Mouse (Mus musculus): Measurements from ENCODE around the gene Slc6a20b.
A peak's percentile ranks its signal among the peaks of the same experiment; 100 is the strongest.
"Not testable (repeated sequence)": the region's sequence is repeated elsewhere in the genome, so short reads cannot be mapped to it uniquely, and the experiment has no call there.

Gene Slc6a20b

DNA sequence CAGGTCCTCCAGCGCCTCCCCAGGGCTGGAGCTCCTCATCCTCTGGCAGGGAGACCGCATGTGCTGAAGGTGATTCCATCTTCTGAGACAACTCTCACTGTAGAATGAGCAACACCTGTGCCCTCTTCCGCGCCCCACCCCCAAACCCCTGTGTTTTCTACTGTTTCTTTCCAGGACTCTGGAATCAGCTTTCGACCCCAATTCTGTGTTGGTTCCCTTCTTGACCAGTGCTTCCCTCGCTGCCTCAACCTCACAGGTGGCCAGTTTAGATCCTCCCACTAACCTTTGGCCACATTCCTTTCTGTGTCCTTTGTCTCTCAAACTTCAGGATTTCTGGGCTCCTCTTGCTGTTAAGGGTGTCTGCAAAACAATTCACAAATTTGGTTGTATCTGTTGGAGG, at the start of gene Slc6a20b:
Gene Slc6a20b (minus strand): TSS at position 285 of the 400 bp plus-strand sequence.
- no peak for DNase-seq

DNA sequence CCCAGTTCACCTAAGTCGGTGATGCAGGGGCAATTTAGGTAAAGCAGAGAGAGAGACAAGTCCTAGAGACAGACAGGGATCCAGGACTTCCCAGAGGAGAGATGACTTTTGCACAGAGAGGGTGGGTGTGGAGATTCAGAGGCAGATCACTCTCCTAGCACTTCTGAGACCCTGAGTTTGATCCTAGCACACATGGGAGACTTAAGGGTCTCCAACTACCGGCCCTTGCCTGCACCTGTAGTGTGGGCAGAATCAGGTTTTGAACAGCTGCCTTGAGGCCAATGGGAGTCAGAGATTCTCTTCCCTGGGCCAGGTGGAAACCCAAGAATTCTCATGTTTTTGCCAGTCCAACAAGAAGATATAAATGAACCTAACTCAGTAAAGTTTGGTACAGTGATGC, 46.8 kb upstream of the Slc6a20b start:
- no peak for DNase-seq

DNA sequence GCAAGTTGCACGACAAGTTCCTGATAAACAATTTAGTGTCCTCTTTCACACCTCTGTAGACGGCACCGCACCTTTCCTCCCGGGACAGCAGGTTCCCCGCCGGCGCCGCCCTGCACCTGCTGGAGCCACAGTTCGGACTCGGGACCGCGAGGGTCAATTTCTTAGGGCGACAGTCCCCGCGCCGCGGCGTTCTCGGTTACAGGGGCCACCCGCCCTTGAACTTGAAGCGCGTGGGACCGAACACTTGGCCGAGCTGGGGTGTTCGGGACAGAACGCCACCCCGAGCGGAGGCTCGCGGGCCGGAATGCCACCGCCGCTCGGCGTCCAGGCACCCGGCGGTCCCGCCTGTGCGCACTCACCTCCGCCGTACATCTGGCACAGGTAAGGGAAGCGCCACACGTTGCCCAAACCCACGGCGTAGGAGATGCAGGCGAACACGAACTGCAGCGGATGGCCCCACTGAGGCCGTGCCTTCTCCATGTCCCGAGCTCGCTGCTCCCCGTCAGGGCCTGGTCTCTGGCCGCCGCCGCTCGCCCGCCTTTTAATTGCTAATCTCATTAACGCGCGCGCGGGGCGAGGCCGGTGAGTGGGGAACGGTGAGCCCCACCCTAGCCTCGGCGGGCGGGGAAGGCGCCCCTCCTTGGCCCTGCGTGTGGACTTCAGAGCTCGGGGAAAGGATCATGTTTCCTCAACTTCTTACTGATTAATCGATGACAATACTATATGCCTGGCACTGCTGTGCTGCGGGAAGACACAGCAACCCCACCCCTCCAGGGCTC, 46.2 kb upstream of the Slc6a20b start, which contains the start of the genes Ccr9 and Slc6a20a:
Gene Ccr9 (plus strand): TSS at position 113 of the 779 bp plus-strand sequence.
Gene Slc6a20a (minus strand): TSS at position 559 of the 779 bp plus-strand sequence.
- peak; percentile 6 for DNase-seq

DNA sequence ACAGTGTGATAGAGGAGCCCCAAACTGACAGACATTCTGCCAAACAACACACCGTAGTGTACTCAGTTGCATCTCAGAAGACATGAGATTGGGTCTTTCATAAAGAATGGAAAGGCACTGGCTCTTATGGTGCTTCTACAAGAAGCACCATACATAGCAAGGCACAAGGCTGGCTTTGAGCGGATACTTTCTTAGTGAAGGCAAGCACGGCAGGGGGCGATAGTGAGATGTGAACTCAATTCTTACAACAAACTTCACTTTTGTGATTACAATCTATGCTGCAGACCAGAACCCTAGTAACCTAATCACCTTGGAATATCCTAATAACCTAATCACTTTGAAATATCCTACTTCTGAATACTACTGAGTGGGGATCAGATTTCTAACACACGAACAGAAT, 33.3 kb upstream of the Slc6a20b start:
- DNase-seq, result peak; percentile 58

DNA sequence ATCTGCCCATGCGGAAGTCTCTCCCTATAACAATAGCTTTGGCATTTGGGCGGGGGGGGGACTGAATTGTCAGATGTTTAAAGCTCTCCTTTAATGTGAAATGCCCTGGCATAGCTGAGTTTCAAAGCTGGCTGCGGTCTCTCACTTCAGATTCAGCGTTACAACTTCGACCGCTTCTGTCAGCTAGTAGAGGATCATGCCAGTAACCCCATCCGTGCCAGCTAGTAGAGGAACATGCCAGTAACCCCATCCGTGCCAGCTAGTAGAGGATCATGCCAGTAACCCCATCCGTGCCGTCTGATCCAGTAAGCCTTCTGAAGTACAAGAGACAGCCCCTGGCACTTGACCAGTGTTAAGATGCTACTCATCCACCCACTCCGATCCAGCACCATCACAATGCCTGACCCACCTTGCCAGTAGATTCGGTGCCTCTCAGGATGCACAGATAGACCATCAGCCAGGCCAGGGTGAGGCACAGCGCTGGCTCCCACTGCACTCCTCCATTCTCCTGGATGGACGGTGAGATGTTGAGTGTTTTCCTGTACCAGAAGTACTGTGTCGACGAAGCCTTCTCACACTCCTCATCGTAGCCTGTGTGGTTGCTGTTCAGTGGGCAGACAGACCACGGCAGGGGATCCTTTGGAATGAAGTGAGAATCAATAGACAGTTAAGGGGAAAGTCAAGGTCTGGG, 27.8 kb upstream of the Slc6a20b start:
- DNase-seq, result not testable (repeated sequence)

DNA sequence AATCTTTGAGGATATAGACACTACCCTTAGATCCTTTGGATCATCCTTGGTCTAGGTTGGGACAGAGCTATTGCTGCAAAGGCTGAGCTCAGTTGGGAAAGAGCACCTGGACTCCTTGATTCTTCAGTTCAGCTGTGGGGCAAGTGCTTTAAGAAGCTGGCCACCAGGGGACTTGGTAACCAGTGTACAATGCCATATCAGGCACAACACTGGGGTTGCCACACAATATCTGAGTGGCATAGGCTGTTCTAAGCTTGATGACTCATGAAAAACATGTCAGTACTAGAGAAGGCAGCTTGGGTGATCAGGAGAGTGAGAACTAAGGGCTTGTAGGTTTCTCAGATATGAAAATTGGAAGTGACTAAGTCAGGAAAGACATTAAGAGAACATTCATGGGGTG, 26.6 kb upstream of the Slc6a20b start:
- DNase-seq, result no peak

DNA sequence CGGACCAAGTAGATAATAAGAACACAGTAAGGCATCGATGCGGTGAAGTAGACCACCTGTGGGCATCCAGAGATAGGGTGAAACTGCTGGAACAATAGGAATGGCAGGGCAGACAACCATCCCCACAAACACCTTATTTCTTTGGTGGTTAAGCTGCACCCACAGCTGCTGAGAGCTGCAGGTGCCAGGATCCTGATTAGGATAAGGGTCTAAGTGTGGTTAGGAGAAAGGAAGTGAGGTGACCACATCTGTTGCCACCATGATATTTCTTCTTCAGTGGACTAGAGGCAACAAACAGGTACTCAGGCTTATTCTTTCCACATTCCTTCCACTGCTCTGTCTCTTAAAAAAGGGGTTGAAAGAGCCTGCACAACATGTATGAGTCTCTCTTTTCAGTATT, 25.1 kb upstream of the Slc6a20b start:
- DNase-seq, result no peak

DNA sequence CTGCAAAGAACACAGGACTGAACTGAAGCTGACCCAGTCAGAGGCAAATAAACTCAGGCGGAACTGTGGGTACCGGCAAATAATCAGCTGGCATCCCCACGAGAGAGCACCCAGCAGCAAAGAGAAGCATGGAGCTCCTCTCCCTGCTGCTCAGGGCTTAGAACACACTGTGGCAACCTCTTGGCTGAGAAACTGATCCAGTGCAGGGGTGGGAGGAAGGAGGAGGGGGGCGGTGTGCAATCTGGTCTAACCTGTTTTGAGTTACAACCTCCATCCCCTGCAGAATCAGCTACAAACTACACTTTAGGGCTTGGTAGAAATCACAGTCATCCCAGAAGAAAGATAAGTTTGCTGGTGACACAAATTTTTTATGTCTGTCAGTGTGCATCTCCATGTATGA, 19.0 kb upstream of the Slc6a20b start:
- no peak for DNase-seq

DNA sequence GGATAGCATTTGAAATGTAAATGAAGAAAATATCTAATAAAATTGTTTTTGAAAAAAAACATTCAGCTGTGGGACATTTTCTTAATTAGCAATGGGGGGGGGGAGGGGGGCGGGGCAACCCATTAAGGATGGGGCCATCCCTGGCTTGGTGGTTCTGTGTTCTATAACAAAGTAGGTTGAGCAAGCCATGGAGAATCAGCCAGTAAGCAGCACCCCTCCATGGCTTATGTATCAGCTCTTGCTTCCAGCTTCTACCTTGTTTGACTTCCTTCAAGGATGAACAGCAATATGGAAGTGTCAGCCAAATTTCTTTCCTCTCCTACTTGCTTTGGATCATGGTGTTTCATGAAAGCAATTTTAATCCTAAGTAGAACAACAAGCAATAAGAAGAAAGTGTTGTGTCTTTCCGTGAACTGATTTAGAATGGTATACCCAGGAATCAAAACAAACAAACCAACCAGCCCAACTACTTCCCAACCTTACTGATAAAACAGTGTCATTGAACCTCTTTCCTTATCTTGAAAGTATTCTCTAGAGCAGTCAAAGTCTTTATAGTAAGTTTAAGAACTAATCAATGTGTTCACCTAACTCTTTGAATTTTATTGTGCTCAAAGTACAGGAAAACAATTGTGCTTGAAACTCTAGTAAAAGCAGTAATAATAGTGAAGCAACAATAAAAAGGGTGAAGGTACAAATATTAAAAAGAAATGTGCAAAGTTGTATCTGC, 17.6 kb upstream of the Slc6a20b start:
- no peak for DNase-seq

DNA sequence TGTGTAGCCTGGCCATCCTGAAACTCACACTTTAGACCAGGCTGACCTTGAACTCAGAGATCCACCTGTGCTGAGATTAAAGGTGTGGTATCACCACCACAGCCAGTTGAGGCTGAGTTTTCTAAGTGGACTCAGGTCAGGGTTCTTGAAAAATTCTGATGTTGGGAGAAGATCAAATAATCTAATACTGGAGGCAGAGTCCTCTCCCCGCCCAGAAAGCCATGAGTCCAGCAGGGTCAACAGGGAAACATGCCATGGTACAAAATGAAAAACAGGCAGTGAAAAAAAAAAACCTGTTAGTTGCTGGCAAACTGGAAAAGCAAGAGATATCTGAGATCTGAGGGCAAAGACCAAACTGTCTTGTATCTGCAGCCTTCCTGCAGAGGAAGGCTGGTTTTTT, 7.7 kb upstream of the Slc6a20b start:
- no peak for DNase-seq

DNA sequence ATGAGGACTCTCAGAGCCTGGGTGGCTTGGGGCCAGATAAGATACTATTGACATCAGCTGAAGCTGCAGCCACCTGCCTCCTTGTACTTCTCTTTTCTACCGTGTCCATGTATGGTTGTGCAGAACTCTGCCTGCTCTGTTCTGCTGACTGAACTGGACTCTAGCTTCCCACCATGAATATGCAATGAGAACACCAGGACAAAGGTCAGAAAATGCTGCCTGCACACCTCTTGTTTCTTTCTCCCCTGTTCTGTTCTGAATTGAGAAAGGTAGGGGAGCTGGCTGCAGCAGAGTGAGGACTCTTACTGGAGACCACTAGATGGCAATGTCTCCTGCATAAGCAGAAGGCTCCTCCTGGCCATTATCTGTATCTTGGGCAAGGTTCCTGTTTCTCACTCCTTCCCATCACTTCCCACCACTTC, 6.3 kb upstream of the Slc6a20b start:
- DNase-seq, result peak; percentile 11

DNA sequence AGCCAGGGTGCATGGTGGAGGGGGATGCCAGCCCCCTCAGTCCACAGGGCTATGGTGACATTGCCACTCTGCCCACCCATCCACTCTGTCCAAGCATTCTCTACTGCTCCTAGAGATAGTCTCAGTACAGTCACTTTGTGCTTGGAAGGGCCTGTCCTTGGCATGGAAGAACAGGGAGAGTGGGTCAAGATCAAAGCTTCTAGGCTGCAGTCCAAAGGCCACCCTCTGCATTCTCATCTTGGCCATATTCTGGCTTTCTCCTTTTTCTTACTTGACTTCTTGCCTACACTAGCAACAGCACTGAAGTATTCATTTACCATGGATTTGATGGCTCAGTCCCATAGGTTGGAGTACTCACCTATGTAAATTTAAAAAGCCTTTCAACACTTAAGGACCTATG, 5.9 kb upstream of the Slc6a20b start:
- DNase-seq, result no peak

DNA sequence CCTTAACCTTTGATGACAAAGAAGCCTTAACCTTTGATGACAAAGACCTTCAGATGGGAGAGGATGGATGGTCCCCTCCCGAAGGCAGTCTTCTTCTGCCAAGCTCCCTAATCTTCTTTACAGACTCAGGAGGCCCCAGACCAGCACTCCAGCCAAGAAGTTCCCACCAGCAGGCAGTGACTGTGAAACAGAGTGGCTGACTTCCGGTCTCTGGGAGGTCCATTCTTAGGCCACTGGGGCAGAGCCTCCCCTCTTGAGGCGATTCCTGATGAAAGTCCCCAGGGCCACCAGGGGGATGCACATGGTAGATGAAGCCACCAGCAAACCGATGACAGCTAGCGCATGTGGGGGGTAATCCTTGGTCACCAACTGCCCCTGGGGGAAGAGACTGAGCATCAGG, 4.4 kb upstream of the Slc6a20b start:
- DNase-seq, result no peak

DNA sequence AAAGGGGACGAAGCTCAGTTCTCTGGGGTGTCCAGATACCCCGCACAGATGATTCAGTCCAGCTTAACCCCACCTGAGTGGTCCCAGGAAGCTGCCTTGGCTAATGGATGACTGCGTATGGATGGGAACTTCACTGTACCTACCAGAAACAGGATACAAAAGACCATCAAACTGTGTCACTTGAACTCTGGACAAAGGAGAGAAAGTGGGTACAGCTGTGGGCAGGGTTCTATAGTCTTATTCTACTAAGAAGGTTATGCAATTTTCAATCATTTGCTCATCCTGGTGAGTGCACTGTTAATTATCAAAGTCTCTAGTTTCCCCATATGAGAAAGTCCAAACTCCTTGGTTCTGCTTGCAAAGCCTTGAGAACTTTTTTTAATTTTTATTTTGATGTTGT, 628 bp upstream of the Slc6a20b start:
- DNase-seq, result no peak

DNA sequence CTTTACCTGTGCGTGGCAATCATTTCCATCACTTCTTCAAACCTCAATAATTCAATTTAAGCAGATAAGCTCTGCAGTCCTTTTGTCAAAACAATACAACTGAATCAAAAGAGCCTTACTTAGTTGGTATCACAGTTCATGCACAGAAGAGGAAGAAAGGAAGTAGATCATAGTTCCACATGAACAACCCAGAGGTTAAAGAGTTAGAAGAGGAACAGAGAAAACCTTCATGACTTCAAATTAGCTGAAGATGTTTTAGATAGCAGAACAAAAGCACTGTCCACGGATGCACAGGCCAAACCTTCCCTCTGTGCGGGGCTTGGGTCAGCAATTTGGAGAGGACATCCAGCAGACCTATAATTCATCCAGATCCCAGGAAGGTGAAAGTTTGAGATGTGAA, 699 bp downstream of the Slc6a20b start:
- DNase-seq, result no peak

DNA sequence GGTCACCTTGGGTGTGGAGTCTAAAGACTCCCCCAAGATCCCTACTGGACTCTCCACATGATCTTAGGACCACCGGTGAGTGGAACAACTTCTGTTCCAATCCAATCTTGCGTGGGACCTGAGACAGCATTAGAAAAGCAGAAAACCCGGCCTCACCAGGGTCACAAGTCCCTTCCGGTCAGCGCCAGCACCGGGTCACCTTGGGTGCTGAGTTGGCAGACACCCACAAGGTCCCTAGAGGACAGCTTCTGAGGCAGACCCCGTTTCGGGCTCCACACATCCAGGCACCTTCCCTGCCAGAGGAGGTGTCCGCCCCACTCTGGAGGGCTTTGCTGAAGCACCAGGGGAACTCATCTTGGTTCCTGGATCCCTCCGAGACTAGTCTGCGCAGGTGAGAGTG, 6.5 kb downstream of the Slc6a20b start:
- no peak for DNase-seq

DNA sequence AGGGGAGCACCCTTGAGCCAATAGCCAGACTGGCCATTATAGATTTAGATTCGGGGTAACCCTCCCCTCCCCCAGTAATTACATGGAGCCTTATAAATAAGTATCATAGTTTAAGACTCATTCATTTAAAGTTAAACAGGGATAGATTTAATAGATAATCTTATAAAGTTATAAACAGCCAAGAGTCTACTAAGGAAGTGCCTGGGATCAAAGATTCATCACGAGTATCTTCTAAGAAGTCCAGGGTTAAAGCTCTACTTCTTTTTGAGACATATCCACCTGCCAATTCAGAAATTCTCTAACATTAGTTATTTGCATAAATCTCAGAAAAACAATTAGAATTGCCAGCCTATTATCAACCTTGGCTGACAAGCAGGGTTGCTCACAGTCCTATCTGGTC, 7.6 kb downstream of the Slc6a20b start:
- no peak for DNase-seq

DNA sequence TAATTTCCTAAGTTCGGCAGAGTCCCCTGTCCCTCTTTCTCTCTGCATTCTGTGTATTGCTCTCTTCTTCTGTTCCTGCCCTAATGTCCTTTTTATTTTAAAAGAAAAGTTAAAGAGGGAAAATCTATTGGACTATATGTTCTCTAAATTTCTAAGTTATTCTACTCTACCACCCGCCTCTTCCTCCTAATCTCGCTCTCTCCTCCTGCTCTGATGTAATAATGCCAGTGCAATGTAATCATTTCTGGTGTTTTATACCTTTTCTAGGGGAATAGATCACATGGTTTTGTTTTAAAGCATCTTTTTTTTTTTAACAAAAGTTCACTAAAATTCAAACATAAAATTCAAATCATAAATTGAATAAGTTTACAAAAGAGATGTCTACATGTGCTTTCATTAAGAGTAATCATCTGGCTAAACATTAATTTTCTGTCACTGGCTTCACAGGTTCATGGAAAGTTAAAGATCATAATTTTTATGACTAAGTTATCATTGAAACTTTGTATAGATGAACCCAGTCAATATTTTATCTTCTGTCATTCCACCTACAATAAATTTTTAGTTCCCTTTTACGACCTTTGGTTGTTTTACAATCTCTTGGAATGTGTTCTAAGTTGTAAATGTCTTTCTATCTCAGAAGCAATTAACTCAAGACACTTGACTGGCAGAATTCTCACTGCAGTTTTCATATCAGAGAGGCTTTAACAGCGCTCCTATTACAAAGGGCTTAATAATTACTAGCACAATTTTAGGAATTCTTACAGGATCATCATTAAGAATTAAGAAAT, 11.9 kb downstream of the Slc6a20b start:
- no peak for DNase-seq

DNA sequence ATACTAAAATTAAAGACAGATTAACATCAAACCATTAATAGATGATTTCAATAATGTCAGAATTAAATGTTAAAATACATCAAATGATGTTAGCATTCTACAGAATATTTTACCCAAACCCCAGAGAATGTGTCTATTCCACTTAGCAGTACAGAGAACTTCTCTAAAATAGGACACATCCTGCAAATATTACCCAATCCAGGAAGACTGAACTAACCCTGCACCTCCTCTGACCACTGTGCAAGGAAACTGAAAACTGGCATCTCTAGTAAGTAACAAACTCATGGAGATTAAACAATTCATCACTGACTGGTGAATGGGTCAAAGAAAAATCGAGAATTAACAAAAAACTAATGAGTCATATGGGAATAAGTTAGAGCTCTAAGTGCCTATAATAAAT, 30.8 kb downstream of the Slc6a20b start:
- no peak for DNase-seq

DNA sequence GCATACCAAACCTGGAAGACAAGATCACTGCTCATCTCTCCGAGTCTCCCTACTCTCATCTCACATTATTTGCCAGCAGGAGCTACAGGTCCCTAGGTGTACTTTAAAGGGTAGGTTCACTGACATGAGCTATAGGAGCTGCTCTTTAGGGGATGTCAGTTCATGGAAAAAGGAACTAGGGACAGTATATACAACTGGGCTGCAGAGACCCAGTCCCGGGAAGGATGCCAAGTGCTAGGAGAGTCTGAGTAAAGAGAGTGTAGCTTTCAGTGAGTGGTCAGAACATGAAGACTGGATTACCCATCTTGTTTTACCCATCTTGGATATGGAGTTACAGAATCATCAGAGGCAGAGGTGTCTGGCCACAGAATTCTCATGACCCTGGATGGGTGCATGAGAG, 35.0 kb downstream of the Slc6a20b start:
- no peak for DNase-seq

DNA sequence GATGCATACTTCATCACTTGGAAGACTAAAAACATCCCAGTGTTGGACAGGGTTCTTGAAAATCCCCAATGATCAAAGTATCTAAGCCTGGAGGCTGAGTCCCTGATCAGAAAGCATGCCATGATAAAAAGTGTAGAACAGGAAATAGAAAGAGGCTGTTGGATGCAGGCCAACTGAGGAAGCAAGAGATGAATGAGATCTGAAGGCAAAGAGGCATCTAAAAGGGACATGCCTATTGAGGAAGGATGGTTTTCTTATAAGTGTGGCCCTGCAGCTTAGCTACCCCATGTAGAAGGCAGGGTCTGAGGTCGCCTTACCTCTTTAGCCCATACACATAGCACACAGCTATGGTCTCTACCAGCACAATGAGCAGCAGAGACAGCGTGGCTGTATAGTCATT, 35.5 kb downstream of the Slc6a20b start:
- DNase-seq, result no peak

DNA sequence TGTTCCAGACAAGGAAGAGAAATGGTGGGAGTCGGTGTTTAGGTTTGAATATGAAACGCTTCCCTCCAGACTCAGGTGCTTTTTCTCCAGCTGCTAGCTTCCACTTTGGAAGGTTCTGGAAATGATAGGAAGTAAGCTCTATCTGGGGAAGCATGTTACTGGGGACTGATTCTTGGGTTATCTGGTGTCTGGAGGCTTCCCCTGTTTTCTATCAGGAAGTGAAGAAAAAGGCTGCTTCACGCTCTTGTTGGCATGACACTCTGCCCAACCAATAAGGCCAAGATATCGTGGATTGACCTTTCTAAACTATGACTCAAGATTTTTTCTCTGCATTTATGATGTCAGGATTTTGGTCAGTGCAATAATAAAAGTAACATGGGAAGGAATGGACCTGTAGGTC, 37.2 kb downstream of the Slc6a20b start:
- no peak for DNase-seq
